Mouse (Mus musculus) myocyte (in vitro differentiated cells): ENCODE measurements around the gene Hrct1.

ENCODE experiments used
- MAX ChIP-seq: IDR thresholded peaks from one replicate; pipeline ENCODE4 v1.6.1; 2011; ENCODE audit warnings: low read depth, mild to moderate bottlenecking, control low read depth
- MYOG ChIP-seq, 3 experiments: IDR thresholded peaks; one replicate each; pipeline ENCODE4 v1.6.1; 2011; ENCODE audit warnings: control low read depth in 2 of 3, low read depth in 2 of 3, mild to moderate bottlenecking in 2 of 3; ENCODE audit not compliant: insufficient read length in 2 of 3, control insufficient read depth in 1 of 3, insufficient read depth in 1 of 3
- POLR2A ChIP-seq: IDR thresholded peaks from one replicate; pipeline ENCODE4 v1.6.1; 2011; ENCODE audit warnings: low read depth, mild to moderate bottlenecking, control low read depth, moderate library complexity; ENCODE audit not compliant: insufficient read length
- TCF12 ChIP-seq: IDR thresholded peaks from one replicate; pipeline ENCODE4 v1.6.1; 2011; ENCODE audit warnings: mild to moderate bottlenecking, control low read depth; ENCODE audit not compliant: poor library complexity, insufficient read depth, severe bottlenecking

DNA sequence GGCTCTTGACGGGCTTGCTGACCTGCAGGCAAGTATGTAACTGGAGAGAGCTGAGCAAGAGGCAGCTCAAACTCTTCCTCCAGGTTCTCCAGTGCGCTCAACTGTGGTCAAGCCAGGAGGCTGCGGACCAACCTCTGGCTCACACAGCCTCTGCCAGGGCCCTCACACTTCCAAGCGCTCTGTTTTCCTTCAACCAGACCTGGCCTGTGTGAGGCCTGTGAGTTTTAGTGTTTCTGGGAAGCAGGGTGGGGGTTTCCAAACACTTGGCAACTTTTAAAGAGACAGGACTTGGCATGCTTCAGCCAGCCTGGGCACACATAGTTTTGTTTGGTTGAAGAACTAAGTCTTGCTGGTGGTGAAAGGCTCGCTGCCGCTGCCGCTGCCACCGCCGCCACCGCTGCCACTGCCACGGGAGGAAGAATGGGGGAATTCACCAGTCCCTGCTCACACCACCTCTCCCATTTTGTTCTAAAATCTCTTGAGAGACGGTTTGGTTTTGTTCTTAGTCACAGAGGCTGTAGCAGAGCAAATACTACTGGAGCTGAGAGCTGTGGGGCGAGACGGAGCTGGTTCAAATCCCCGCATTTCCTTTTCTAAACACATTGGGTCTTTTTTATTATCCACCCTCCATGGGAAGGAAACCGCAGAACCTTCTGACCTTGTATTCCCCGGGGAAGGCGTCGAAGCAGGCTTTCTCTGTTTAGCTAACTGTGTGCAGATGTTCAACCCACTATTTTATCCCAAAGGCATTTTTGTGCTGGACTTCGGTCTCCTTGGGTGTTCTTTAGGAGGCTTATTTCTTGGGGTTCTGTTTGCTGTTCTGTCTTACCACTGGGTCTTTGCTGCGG, 32.8 kb downstream of the Hrct1 start:
- TF ChIP-seq POLR2A (no peak), MYOG (IDR thresholded peaks at IDR 0.05; ENCODE audit: control insufficient read depth in 1 of 3, insufficient read depth in 1 of 3, insufficient read length in 2 of 3, low read depth in 2 of 3) (no peak), TCF12 (no peak), MAX (no peak)
